Mouse (Mus musculus): ENCODE measurements around the gene Sema4b.
A peak's percentile ranks its signal among the peaks of the same experiment; 100 is the strongest.

- TF ChIP-seq CTCF (IDR thresholded peaks at IDR 0.05; ENCODE audit: low read depth) (no peak), EP300 (IDR thresholded peaks at IDR 0.05; ENCODE audit: low read depth) (peak; percentile 50; the same call in 1 of the 2 replicates)
Observed at GRCm38 (mm10) chr7:80207314-80207731, 20.7 kb downstream of the Sema4b start.

Data from liver, postnatal 0 days (tissue).